Comparison of ENCODE assay signal across 7 mouse cellular contexts in the genomic region with DNA sequence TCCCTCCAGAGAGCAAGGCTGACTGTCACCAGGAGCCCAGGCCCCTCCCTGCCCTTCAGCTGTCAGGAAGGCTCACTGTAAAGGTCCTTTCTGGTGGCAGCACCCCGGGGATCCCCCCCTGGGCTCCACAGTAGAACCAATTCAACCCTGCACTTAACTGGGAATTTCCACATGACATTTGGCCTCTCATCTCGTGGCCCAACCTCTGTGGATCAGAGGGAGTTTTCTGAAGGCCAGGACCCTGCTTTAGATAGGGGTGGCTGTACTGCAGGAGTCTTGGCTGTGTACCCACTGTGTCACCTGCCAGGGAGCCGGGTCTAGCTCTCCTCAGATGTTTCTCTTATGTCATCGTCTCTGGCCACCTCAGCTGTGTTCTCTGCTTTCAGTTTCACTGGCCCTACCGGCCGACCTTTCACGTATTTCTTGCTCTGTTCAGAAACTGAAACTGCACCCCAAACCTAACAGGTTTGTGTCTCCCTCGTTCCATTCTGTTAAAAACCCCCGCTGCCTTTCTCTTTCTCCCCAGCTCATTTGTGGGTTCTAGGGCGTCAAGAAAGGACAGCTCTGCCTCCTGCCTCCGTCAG. TPM values are rescaled to one million over a fixed set of nuclear protein-coding genes. Genes with fewer than 3 reads are reported as not detected.
DNase-seq lines count a peak whose midpoint lies in the region; ATAC-seq and TF ChIP-seq lines count a peak whose summit lies in the region.

No protein-coding gene starts in this region.

- intact Hi-C loops in heart, postnatal 10 days (cut with DNase I), result no loop called here

- no peak for ATAC-seq in forebrain, embryonic 15.5 days (replicated peaks)

- no peak for TF ChIP-seq CTCF in CH12.LX (conservative IDR thresholded peaks at IDR 0.05 in 1 of 2, IDR thresholded peaks at IDR 0.05 in 1 of 2; ENCODE audit: low read depth in 2 of 2, low read length in 2 of 2)

- H3K36me3 ChIP-seq in CH12.LX (replicated peaks in 1 of 2; ENCODE audit: control insufficient read depth in 1 of 2, insufficient read depth in 1 of 2, low read length in 1 of 2), result no peaks in the 10 kb centered on the region
- H3K36me3 ChIP-seq in forebrain, embryonic 15.5 days, result no peaks in the 10 kb centered on the region

- no peaks in the 10 kb centered on the region for H3K27me3 ChIP-seq in CH12.LX (replicated peaks)
- no peaks in the 10 kb centered on the region for H3K27me3 ChIP-seq in forebrain, embryonic 15.5 days

- DNase-seq in CH12.LX (ENCODE audit: extremely low read depth), result peak; percentile 67
- DNase-seq in adrenal gland, postnatal 10 days, result peak; percentile 29
- peak; percentile 62 to 75 for DNase-seq in heart, postnatal 10 days
- DNase-seq in spleen, adult 18-20 months, result peak; percentile 32 to 47
- no peak for DNase-seq in frontal cortex, postnatal 25 days (ENCODE audit: low spot score in 2 of 2)
- DNase-seq in right cerebral cortex, postnatal 36 days (ENCODE audit: low spot score in 2 of 2), result no peak

- WGBS in forebrain, embryonic 15.5 days, result 79% methylated on average over 11 of the region's 11 CpGs

- H3K4me2 ChIP-seq in CH12.LX (ENCODE audit: insufficient read depth, low read depth, poor library complexity, severe bottlenecking), result peak overlapping the region; percentile 57
- no peak overlapping the region for H3K4me2 ChIP-seq in forebrain, embryonic 15.5 days (replicated peaks)

- dilution Hi-C loops in CH12.LX (cut with MboI; ENCODE audit: extremely low pct_ligation_motif_present, extremely low pct_unique_long_range_greater_than_20kb, low sequenced_read_pairs), result no loop called here

- H3K27ac ChIP-seq in CH12.LX (ENCODE audit: insufficient read depth, low read depth), result peak overlapping the region; percentile 78
- H3K27ac ChIP-seq in forebrain, embryonic 15.5 days (replicated peaks), result no peak overlapping the region

- H3K4me1 ChIP-seq in CH12.LX (ENCODE audit: control insufficient read depth in 1 of 2, insufficient read depth in 2 of 2), result peaks cover 29 to 52% of the 10 kb centered on the region in 2 experiments
- H3K4me1 ChIP-seq in forebrain, embryonic 15.5 days, result no peaks in the 10 kb centered on the region

- no peaks in the 10 kb centered on the region for H3K79me2 ChIP-seq in CH12.LX (replicated peaks; ENCODE audit: control insufficient read depth, extremely low read depth, insufficient read depth, poor library complexity, severe bottlenecking)

- TF ChIP-seq EP300 in CH12.LX (IDR thresholded peaks at IDR 0.05; ENCODE audit: low read length), result peak; percentile 50; the same call in 1 of the 2 replicates

- peak overlapping the region; percentile 56 for H3K9ac ChIP-seq in CH12.LX (ENCODE audit: insufficient read depth, low read depth)
- no peak overlapping the region for H3K9ac ChIP-seq in forebrain, embryonic 15.5 days (replicated peaks)

- peaks cover 3% of the 10 kb centered on the region for H3K9me3 ChIP-seq in CH12.LX (replicated peaks; ENCODE audit: low read length)
- H3K9me3 ChIP-seq in forebrain, embryonic 15.5 days, result no peaks in the 10 kb centered on the region

- peak overlapping the region; percentile 44 to 48 (median 48) for H3K4me3 ChIP-seq in CH12.LX (replicated peaks in 1 of 3; ENCODE audit: low read depth in 2 of 3, low read length in 2 of 3, poor library complexity in 1 of 3)
- no peak overlapping the region for H3K4me3 ChIP-seq in forebrain, embryonic 15.5 days

- no peak for TF ChIP-seq RAD21 in CH12.LX (IDR thresholded peaks at IDR 0.05; ENCODE audit: low read depth, low read length)

- TF ChIP-seq POLR2A in CH12.LX (IDR thresholded peaks at IDR 0.05; ENCODE audit: low read depth, low read length), result 0 out of 2 replicates have a peak, but pooled peaks have one; percentile 20

- in situ Hi-C loops in CH12.LX (cut with MboI; ENCODE audit: low pct_ligation_motif_present, low pct_unique_long_range_greater_than_20kb, low sequenced_read_pairs), result no loop called here

TF ChIP-seq in CH12.LX, 34 proteins besides CTCF, POLR2A, EP300 and RAD21:
- TF ChIP-seq E2F4 (IDR thresholded peaks at IDR 0.05; ENCODE audit: insufficient replicate concordance, low read depth, low read length) (no peak), TBP (conservative IDR thresholded peaks at IDR 0.05; ENCODE audit: low read depth, low read length) (no peak), RCOR1 (conservative IDR thresholded peaks at IDR 0.05; ENCODE audit: low read depth, low read length) (0 out of 2 replicates have a peak, but pooled peaks have one; percentile 48), ELF1 (IDR thresholded peaks at IDR 0.05; ENCODE audit: low read depth, low read length) (0 out of 2 replicates have a peak, but pooled peaks have one; percentile 21), KAT2A (IDR thresholded peaks at IDR 0.05; ENCODE audit: insufficient replicate concordance, low read length) (no peak), JUND (conservative IDR thresholded peaks at IDR 0.05; ENCODE audit: low read depth, low read length) (no peak), MAFK (IDR thresholded peaks at IDR 0.05; ENCODE audit: insufficient replicate concordance, low read length) (0 out of 2 replicates have a peak, but pooled peaks have one; percentile 35), ZKSCAN1 (IDR thresholded peaks at IDR 0.05; ENCODE audit: borderline replicate concordance, low read depth, low read length) (no peak), ETS1 (conservative IDR thresholded peaks at IDR 0.05; ENCODE audit: low read depth, low read length) (peak; percentile 100), CHD1 (IDR thresholded peaks at IDR 0.05; ENCODE audit: low read depth, low read length) (no peak), UBTF (IDR thresholded peaks at IDR 0.05; ENCODE audit: low read depth, low read length) (no peak), ZNF384 (IDR thresholded peaks at IDR 0.05; ENCODE audit: low read depth, low read length) (peak; percentile 44; the same call in 1 of the 2 replicates), MAZ (IDR thresholded peaks at IDR 0.05; ENCODE audit: low read depth, low read length) (peak; percentile 30), HCFC1 (IDR thresholded peaks at IDR 0.05; ENCODE audit: low read depth, low read length) (no peak), ZMIZ1 (IDR thresholded peaks at IDR 0.05; ENCODE audit: low read depth, low read length) (no peak; the same call in 1 of the 2 replicates), IRF4 (IDR thresholded peaks at IDR 0.05; ENCODE audit: low read depth, low read length) (peak; percentile 95), NRF1 (IDR thresholded peaks at IDR 0.05; ENCODE audit: low read depth, low read length) (no peak), MYC (IDR thresholded peaks at IDR 0.05; ENCODE audit: low read depth, low read length) (no peak), CHD2 (IDR thresholded peaks at IDR 0.05; ENCODE audit: low read length) (no peak), SIN3A (IDR thresholded peaks at IDR 0.05; ENCODE audit: low read length) (peak; percentile 90), USF1 (IDR thresholded peaks at IDR 0.05; ENCODE audit: low read depth, low read length) (no peak), MEF2A (IDR thresholded peaks at IDR 0.05; ENCODE audit: borderline replicate concordance, low read depth, low read length) (peak; percentile 77), USF2 (conservative IDR thresholded peaks at IDR 0.05; ENCODE audit: low read depth, low read length) (no peak), TCF12 (IDR thresholded peaks at IDR 0.05; ENCODE audit: low read depth, low read length) (peak; percentile 92), POLR2AphosphoS2 (IDR thresholded peaks at IDR 0.05; ENCODE audit: low read depth, low read length) (no peak), SMC3 (IDR thresholded peaks at IDR 0.05; ENCODE audit: low read depth, low read length) (0 out of 2 replicates have a peak, but pooled peaks have one; percentile 5), NELFE (IDR thresholded peaks at IDR 0.05; ENCODE audit: low read depth, low read length) (no peak), PAX5 (IDR thresholded peaks at IDR 0.05; ENCODE audit: low read length) (no peak), MXI1 (IDR thresholded peaks at IDR 0.05; ENCODE audit: low read depth, low read length) (no peak), BHLHE40 (IDR thresholded peaks at IDR 0.05; ENCODE audit: low read depth, low read length) (peak; percentile 96), ZC3H11A (IDR thresholded peaks at IDR 0.05; ENCODE audit: low read depth, low read length) (no peak), MAX (IDR thresholded peaks at IDR 0.05; ENCODE audit: low read length) (no peak), GABPA (IDR thresholded peaks at IDR 0.05; ENCODE audit: insufficient replicate concordance, low read depth, low read length) (no peak), JUN (IDR thresholded peaks at IDR 0.05; ENCODE audit: insufficient read depth, low read depth, low read length) (peak; percentile 56)

RNA-seq across cellular contexts. Expression of gene Pcgf5, which starts 27.2 kb away (rescaled TPM):
- total RNA-seq in CH12.LX (2012; rRNA removed) (17.0 and 20.6 TPM in 2 replicates), CH12.LX (2014; rRNA removed) (25.7 and 28.9 TPM in 2 replicates)
- polyA plus RNA-seq in CH12.LX (2012; ENCODE audit: insufficient read length, low read depth), result 17.0 and 17.4 TPM in 2 replicates
- total RNA-seq in adrenal gland, postnatal 10 days (2021), result 10 to 100 TPM; 19.1 to 26.7 TPM
- total RNA-seq in heart, postnatal 10 days (2021), result 10 to 100 TPM; 42.1 to 57.2 TPM
- polyA plus RNA-seq in forebrain, embryonic 15.5 days (2015; fragmentation: Nextera tagmentation; extraction: Ambion mirVana), result 14.2 and 16.1 TPM in 2 replicates

Comparison
In these comparisons a context has a peak if more than half of its experiments do, and no peak if none do; other contexts are left out.
1. DNase-seq: peak in CH12.LX (single experiment), adrenal gland, postnatal 10 days (single experiment), heart, postnatal 10 days (2 of 2) and spleen, adult 18-20 months (2 of 2); none in frontal cortex, postnatal 25 days (0 of 2) and right cerebral cortex, postnatal 36 days (0 of 2).